Mouse (Mus musculus): Measurements from ENCODE around the gene Smim15. TPM values are rescaled to one million over a fixed set of nuclear protein-coding genes. Genes with fewer than 3 reads are reported as not detected.

Smim15 gene
- polyA plus RNA-seq, 1 experiment, result 33.5 TPM

DNA sequence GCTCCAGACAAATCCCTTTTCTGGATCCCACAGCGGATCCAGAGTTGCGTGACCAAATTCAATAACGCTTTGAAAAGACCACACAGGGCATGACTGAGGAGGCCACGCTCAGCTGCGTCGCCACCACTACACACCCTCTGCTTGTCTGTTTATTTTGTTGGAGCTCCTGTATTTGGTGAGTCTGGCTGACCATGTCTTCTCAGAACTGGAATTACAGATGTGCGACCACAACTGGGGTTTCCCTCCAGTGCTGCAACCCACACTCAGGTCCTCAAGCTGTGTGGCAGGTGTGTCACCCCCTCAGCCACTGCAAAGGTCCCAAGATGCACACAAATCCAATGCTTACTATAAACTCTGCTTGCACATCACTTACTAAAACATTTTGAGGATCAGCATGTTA lies 48.0 kb downstream of the Smim15 start:
- TF ChIP-seq POLR2A (IDR thresholded peaks at IDR 0.05; ENCODE audit: borderline replicate concordance, control insufficient read depth, low read depth, low read length) (no peak), CTCF (IDR thresholded peaks at IDR 0.05; ENCODE audit: control insufficient read depth, insufficient read depth, low read length) (no peak)
- Histone ChIP-seq H3K27ac (ENCODE audit: control insufficient read depth, insufficient read depth, low read depth, low read length, poor library complexity) (no peak overlapping the region), H3K4me1 (ENCODE audit: control insufficient read depth, insufficient read depth, low read length) (no peaks in the 10 kb centered on the region), H3K4me3 (replicated peaks; ENCODE audit: control insufficient read depth, low read depth, low read length) (no peak overlapping the region)
- 85% methylated on average over 7 of the region's 7 CpGs for WGBS

DNA sequence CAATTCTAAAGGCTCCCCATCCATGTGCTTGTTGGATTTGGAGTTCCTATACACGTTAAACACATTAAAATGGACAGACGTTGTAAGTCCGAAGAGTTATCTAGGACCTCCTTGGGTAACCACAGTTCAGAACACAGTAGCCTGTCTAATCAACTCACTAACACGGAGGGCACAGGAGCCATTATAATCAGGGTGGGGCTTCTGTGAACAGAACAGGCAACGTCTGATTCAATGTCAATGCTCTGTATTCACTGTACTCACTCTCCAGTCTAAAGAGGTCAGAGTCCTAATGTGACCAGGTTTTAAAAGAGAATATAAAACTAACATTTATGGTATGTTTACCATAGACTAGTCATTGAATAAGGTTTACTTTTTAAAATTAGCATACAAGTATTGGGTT lies 50.4 kb downstream of the Smim15 start:
- H3K4me3 ChIP-seq (replicated peaks; ENCODE audit: control insufficient read depth, low read depth, low read length), result no peak overlapping the region
- TF ChIP-seq POLR2A (IDR thresholded peaks at IDR 0.05; ENCODE audit: borderline replicate concordance, control insufficient read depth, low read depth, low read length), result no peak
- TF ChIP-seq CTCF (IDR thresholded peaks at IDR 0.05; ENCODE audit: control insufficient read depth, insufficient read depth, low read length), result no peak
- no peaks in the 10 kb centered on the region for H3K4me1 ChIP-seq (ENCODE audit: control insufficient read depth, insufficient read depth, low read length)
- H3K27ac ChIP-seq (ENCODE audit: control insufficient read depth, insufficient read depth, low read depth, low read length, poor library complexity), result no peak overlapping the region
- WGBS, result 80% methylated on average over 5 of the region's 5 CpGs

DNA sequence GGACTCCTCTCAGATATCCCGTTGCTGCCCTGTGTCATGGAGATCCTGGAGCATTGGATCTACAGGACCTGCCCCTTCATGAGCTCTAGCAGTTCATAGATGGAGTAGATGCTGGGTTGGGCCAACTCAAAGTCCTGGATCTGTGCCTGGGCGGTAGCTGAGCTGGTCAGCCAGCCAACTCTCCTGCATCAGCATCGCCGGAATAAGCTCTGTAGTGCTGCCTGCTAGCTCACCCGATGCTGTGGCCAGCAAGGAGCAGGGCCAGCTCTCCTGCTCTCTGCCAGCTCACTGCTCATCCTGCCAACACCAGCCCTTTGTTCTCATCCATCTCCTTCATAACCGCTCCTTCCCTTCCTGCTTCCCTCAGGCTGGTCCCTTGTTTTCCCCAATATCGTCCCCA lies 51.4 kb downstream of the Smim15 start:
- 83% methylated on average over 7 of the region's 7 CpGs for WGBS
- H3K4me3 ChIP-seq (replicated peaks; ENCODE audit: control insufficient read depth, low read depth, low read length), result no peak overlapping the region
- no peak overlapping the region for H3K27ac ChIP-seq (ENCODE audit: control insufficient read depth, insufficient read depth, low read depth, low read length, poor library complexity)
- H3K4me1 ChIP-seq (ENCODE audit: control insufficient read depth, insufficient read depth, low read length), result no peaks in the 10 kb centered on the region
- no peak for TF ChIP-seq CTCF (IDR thresholded peaks at IDR 0.05; ENCODE audit: control insufficient read depth, insufficient read depth, low read length)
- TF ChIP-seq POLR2A (IDR thresholded peaks at IDR 0.05; ENCODE audit: borderline replicate concordance, control insufficient read depth, low read depth, low read length), result no peak

DNA sequence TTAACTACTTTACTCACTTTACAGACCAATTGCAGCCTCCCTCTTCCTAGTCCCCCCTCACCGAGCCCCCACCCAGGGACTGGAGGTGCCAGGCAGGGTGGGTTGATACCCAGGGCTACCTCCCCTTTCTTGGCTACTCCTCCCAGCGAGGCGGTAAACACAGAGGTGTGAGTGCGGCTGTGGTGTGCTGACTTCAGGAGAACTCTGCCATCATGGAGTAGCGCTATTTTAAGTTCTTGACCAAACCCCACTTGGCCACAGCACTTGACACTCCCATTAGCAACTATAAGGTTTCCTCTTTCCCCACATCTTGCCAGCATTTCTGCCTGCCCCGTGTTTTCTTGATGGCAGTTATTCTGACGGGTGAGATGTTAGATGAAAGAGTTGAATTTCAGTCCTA lies 52.2 kb downstream of the Smim15 start:
- H3K4me1 ChIP-seq (ENCODE audit: control insufficient read depth, insufficient read depth, low read length), result no peaks in the 10 kb centered on the region
- no peak overlapping the region for H3K4me3 ChIP-seq (replicated peaks; ENCODE audit: control insufficient read depth, low read depth, low read length)
- H3K27ac ChIP-seq (ENCODE audit: control insufficient read depth, insufficient read depth, low read depth, low read length, poor library complexity), result no peak overlapping the region
- 75% methylated on average over 7 of the region's 7 CpGs for WGBS
- no peak for TF ChIP-seq POLR2A (IDR thresholded peaks at IDR 0.05; ENCODE audit: borderline replicate concordance, control insufficient read depth, low read depth, low read length)
- no peak for TF ChIP-seq CTCF (IDR thresholded peaks at IDR 0.05; ENCODE audit: control insufficient read depth, insufficient read depth, low read length)

Other genes starting within 250 kb of the Smim15 start
- 15.9 and 20.7 TPM in 2 replicates for gene Ndufaf2, start 114.2 kb downstream of the Smim15 start, polyA plus RNA-seq (2011; ENCODE audit: insufficient read depth, insufficient read length, low replicate concordance, missing spikeins)
- gene Ercc8, start 114.3 kb downstream of the Smim15 start, polyA plus RNA-seq (2011; ENCODE audit: insufficient read depth, insufficient read length, low replicate concordance, missing spikeins), result 2.7 and 2.9 TPM in 2 replicates
- 1.5 and 4.3 TPM in 2 replicates for gene Elovl7, start 170.0 kb downstream of the Smim15 start, polyA plus RNA-seq (2011; ENCODE audit: insufficient read depth, insufficient read length, low replicate concordance, missing spikeins)

All from bone marrow, adult 2 months (tissue).